Mouse (Mus musculus) CH12.LX (cell line): ENCODE results near the gene Pi16.

Source experiments
- CTCF ChIP-seq, 2 experiments: IDR thresholded peaks in 1 of 2; conservative IDR thresholded peaks in 1 of 2; 2 replicates each; pipeline ENCODE4 v1.5.1; 2011 to 2012; ENCODE audit warnings: low read depth in 2 of 2, low read length in 2 of 2, improper control_type of control experiment in 1 of 2, inconsistent platforms in 1 of 2, mild to moderate bottlenecking in 1 of 2, moderate library complexity in 1 of 2
- EP300 ChIP-seq: IDR thresholded peaks from 2 replicates; pipeline ENCODE4 v1.6.1; 2011; ENCODE audit warnings: low read length, improper control_type of control experiment
- MAFK ChIP-seq: IDR thresholded peaks from 2 replicates; pipeline ENCODE4 v1.6.1; 2011; ENCODE audit warnings: low read length, improper control_type of control experiment; ENCODE audit not compliant: insufficient replicate concordance
- MAX ChIP-seq: IDR thresholded peaks from 2 replicates; pipeline ENCODE4 v1.6.1; 2011; ENCODE audit warnings: low read length, improper control_type of control experiment
- MEF2A ChIP-seq: IDR thresholded peaks from 2 replicates; pipeline ENCODE4 v1.6.1; 2014; ENCODE audit warnings: low read depth, mild to moderate bottlenecking, inconsistent platforms, low read length, improper control_type of control experiment, borderline replicate concordance
- POLR2A ChIP-seq: IDR thresholded peaks from 2 replicates; pipeline ENCODE4 v1.6.1; 2011; ENCODE audit warnings: low read depth, mild to moderate bottlenecking, improper control_type of control experiment, low read length
- RCOR1 ChIP-seq: conservative IDR thresholded peaks from 2 replicates; pipeline ENCODE4 v1.6.1; 2012; ENCODE audit warnings: low read depth, mild to moderate bottlenecking, inconsistent platforms, low read length, improper control_type of control experiment
- SMC3 ChIP-seq: IDR thresholded peaks from 2 replicates; pipeline ENCODE4 v1.6.1; 2011; ENCODE audit warnings: low read depth, low read length, improper control_type of control experiment
- TCF12 ChIP-seq: IDR thresholded peaks from 2 replicates; pipeline ENCODE4 v1.6.1; 2014; ENCODE audit warnings: low read depth, mild to moderate bottlenecking, inconsistent platforms, low read length, improper control_type of control experiment
- UBTF ChIP-seq: IDR thresholded peaks from 2 replicates; pipeline ENCODE4 v1.6.1; 2012; ENCODE audit warnings: low read depth, mild to moderate bottlenecking, inconsistent platforms, low read length, improper control_type of control experiment, moderate library complexity
- ZKSCAN1 ChIP-seq: IDR thresholded peaks from 2 replicates; pipeline ENCODE4 v1.6.1; 2012; ENCODE audit warnings: low read depth, inconsistent platforms, low read length, improper control_type of control experiment, borderline replicate concordance

- TF ChIP-seq EP300 (no peak), SMC3 (no peak), POLR2A (no peak), CTCF (conservative IDR thresholded peaks at IDR 0.05 in 1 of 2, IDR thresholded peaks at IDR 0.05 in 1 of 2; ENCODE audit: low read depth in 2 of 2, low read length in 2 of 2) (no peak), MAX (no peak), TCF12 (no peak), MAFK (no peak), RCOR1 (no peak), MEF2A (no peak), ZKSCAN1 (no peak), UBTF (no peak)
Observed at GRCm38 (mm10) chr17:29358928-29359327, 41.4 kb downstream of the Pi16 start.
